Mouse (Mus musculus) gastrocnemius, adult 2 months (tissue): ENCODE data around the gene Azin2. TPM values are rescaled to one million over a fixed set of nuclear protein-coding genes. Genes with fewer than 3 reads are reported as not detected.
A peak's percentile ranks its signal among the peaks of the same experiment; 100 is the strongest.

ENCODE experiments used
- DNase-seq: peaks from one replicate; pipeline ENCODE4 v3.0.0; 2022
- H3K27ac ChIP-seq: fragments of 200-600 bp; 2 replicates; pipeline ENCODE4 v1.8.1; 2022; ENCODE audit warnings: mild to moderate bottlenecking
- H3K4me3 ChIP-seq: fragments of 200-600 bp; 2 replicates; pipeline ENCODE4 v1.8.1; 2022; ENCODE audit warnings: mild to moderate bottlenecking, moderate library complexity
- CTCF ChIP-seq: fragments of 200-600 bp; IDR thresholded peaks from 2 replicates; pipeline ENCODE4 v1.8.1; 2022; ENCODE audit warnings: antibody characterized with exemption, mild to moderate bottlenecking, moderate library complexity
- intact Hi-C: fragments of 180-260 bp; cut with DNase I; formaldehyde crosslinking; loops from one replicate; pipeline ENCODE4 v1.15.1; 2025
- total RNA-seq, 2 experiments: library from RNA; stranded (reverse); gene quantifications; 2 replicates each; pipeline ENCODE4 v1.2.3; 2021

Gene Azin2
- total RNA-seq, 2 experiments from 2014 or later, result 1.2 to 2.2 TPM

DNA sequence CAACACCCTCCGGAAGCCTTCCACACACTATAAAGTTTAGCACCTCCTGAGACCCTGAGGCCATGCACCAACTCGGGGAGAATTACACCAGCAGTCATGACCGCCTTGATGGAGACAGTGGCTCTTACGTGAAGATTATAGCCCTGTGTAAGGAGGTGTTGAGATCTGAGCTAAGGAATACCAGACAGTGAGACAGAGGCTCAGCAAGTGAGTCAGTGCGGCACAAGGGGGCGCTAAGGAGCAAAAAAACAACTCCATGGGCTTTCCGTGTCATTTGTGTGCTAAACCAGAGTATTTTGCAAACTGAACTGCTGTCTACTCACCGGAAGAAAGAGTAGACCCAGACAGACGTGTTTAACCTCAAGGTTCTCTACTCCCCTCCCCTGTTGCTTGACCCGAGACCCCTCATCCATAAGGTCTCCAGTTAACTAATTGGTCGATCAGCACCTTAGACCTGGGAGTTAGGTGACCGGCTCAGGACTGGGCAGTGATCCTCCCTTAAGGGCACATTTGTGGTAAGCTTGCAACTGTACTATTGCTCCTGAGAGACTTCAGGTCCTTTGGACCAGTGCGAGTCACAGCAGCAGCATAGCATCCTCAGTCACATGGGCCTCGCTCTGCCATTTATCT lies 8.9 kb upstream of the Azin2 start:
- intact Hi-C loops, result loop anchor here (1.0 kb wide), 2 partner anchors 111 to 115 kb away; no protein-coding TSS in a partner anchor
- TF ChIP-seq CTCF, result peak; percentile 93
- H3K27ac ChIP-seq, result no peak overlapping the region
- DNase-seq, result peak; percentile 80
- no peak overlapping the region for H3K4me3 ChIP-seq

DNA sequence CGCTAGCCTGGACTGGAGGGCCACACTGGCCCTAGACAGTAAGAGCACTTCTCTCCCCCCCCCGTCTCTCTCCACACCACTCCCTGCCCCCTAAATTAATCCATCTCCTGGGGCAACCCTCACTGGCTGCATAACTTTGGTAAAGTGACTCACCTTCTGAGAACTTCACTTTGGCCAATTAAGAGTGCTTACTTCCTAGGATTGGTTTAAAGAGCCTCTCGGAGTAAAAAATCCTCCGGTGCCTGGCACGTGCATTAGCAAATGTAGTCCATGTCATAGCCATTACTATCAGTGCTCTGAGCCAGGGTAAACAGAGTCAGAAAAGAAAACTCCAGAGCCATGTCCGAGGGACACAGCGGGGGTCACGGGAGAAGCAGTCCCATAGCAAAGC lies 8.2 kb upstream of the Azin2 start:
- intact Hi-C loops, result no loop called here
- TF ChIP-seq CTCF, result no peak
- Histone ChIP-seq H3K4me3 (no peak overlapping the region), H3K27ac (no peak overlapping the region)
- no peak for DNase-seq

DNA sequence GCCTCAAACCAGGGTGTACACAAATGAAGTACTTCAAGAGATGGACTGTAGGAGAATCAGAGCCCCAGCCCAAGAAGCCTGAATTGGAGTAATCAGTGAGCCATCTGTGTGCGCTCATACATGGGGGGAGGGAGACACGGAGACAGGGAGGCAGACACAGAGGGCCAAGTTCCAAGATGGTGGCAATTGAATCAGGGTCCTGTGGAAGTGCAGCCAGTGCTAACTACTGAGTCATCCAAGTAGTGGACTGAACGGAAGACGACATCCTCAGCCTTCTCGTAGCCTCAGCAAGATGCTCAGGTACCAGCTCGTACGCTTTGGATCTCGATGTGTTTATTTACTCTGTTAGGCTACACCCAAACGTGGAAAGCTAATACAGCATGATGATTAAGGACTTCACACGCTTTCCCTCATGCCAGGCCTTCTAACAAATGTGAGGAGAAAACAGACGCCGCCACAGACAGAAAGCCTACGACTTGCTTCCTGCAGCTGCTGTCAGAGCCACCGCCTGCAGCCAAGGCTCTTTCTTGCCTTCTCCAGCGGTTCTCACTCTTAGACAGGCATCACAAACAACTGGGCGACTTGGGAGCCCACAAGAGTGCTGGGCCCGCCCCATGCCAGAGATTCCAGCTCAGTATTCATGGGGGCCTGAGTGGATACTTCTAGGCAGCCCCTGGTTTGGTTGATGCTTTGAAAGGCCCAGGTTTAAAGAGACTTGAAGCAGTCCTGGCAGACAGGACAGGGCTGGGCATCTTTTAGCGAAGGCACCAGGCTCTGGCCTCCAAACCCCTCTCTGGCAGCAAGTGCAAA lies 7.6 kb upstream of the Azin2 start:
- Histone ChIP-seq H3K4me3 (no peak overlapping the region), H3K27ac (no peak overlapping the region)
- DNase-seq, result no peak
- TF ChIP-seq CTCF, result no peak
- intact Hi-C loops, result no loop called here

- intact Hi-C loops, result no loop called here
- no peak for TF ChIP-seq CTCF
- H3K4me3 ChIP-seq, result no peak overlapping the region
- DNase-seq, result no peak
- no peak overlapping the region for H3K27ac ChIP-seq
These were observed 6.8 kb upstream of the Azin2 start for GRCm38 (mm10) chr4:128969081-128969480.

DNA sequence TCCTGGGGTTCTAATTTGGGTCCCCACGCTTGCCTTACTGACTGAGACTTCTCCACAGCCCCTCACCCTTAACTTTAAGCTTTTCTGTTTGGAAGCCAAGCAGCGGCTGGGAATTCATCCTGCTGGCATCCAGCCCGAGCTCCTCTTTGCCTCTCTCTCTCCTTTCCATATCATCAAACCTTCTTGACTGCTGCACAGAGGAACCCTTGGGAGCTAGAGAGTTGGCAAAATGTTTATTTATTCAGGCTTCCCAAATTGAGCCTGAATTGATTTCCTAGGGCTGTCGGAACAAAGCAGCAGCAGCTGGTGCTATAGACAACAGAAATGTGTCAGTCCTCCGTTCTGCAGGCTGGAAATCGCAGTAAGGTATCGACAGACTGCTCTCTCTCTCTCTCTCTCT lies 4.5 kb upstream of the Azin2 start:
- intact Hi-C loops, result no loop called here
- H3K4me3 ChIP-seq, result no peak overlapping the region
- DNase-seq, result no peak
- no peak for TF ChIP-seq CTCF
- H3K27ac ChIP-seq, result no peak overlapping the region

- TF ChIP-seq CTCF, result no peak
- DNase-seq, result no peak
- intact Hi-C loops, result no loop called here
- peak overlapping the region; percentile 81 for H3K27ac ChIP-seq
- peak overlapping the region; percentile 81 for H3K4me3 ChIP-seq
These were observed 666 bp upstream of the Azin2 start for GRCm38 (mm10) chr4:128962926-128963290.

- Histone ChIP-seq H3K4me3 (peak overlapping the region; percentile 81), H3K27ac (peak overlapping the region; percentile 81)
- TF ChIP-seq CTCF, result no peak
- DNase-seq, result no peak
- intact Hi-C loops, result no loop called here
These were observed 777 bp downstream of the Azin2 start for GRCm38 (mm10) chr4:128961301-128962028.

DNA sequence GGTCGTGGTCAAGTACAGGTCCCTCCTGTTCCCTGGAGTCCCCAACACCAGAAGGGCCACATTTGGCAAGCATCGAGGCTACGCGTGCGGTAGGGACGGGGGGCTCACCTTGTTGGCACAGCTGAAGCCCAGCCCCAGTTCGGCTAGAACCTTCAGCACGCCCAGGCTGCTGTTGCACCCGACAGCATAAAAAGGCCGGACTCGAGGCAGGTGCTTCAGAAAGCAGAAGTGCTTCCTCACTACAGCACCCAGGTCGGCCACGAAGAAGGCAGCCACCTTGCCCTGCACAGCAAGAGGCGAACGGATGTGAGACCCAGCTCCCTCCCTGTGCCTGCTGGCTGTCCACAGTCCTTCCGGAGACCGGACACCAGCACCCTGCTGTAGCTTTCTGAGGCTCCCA lies 2.6 kb downstream of the Azin2 start:
- H3K27ac ChIP-seq, result no peak overlapping the region
- H3K4me3 ChIP-seq, result no peak overlapping the region
- no peak for DNase-seq
- intact Hi-C loops, result no loop called here
- TF ChIP-seq CTCF, result no peak

GRCm38 (mm10) chr4:128958849-128959248 lies 3.4 kb downstream of the Azin2 start:
- no peak overlapping the region for H3K27ac ChIP-seq
- no peak for DNase-seq
- intact Hi-C loops, result no loop called here
- H3K4me3 ChIP-seq, result no peak overlapping the region
- no peak for TF ChIP-seq CTCF

- H3K27ac ChIP-seq, result no peak overlapping the region
- H3K4me3 ChIP-seq, result no peak overlapping the region
- intact Hi-C loops, result no loop called here
- TF ChIP-seq CTCF, result no peak
- no peak for DNase-seq
These were observed 4.1 kb downstream of the Azin2 start for GRCm38 (mm10) chr4:128958156-128958555.

- Histone ChIP-seq H3K4me3 (no peak overlapping the region), H3K27ac (no peak overlapping the region)
- peak; percentile 48 for DNase-seq
- intact Hi-C loops, result no loop called here
- peak; percentile 55 for TF ChIP-seq CTCF
These were observed 4.9 kb downstream of the Azin2 start for GRCm38 (mm10) chr4:128957155-128957911.

DNA sequence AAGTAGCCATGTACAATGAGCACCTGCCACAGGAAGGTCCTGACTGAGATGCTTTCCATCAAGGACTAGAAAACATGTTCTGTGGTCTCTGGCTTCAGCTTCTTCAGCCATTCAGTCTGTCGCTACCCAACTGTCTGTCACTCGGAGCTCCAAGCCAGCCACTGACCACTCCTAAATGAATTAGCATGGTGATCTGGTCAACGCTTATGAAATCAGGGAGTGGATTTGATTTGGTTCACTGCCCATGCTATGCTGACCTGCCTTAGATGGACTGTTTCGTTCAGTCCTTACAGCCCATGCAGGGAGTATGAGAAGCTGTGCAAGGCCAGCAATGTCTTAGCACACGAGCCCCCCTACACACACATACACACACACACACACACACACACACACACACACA lies 8.4 kb downstream of the Azin2 start:
- no peak for TF ChIP-seq CTCF
- Histone ChIP-seq H3K27ac (no peak overlapping the region), H3K4me3 (no peak overlapping the region)
- intact Hi-C loops, result no loop called here
- DNase-seq, result no peak
